Mouse (Mus musculus) right cerebral cortex, postnatal 4 days (tissue): ENCODE results near the gene Zmiz1.

Experiments used
- DNase-seq: peaks from one replicate; pipeline ENCODE4 v3.0.0-alpha.2; 2022

The Zmiz1 gene

GRCm38 (mm10) chr14:25493301-25494241, 34.6 kb downstream of the Zmiz1 start:
- DNase-seq: no peak

DNA sequence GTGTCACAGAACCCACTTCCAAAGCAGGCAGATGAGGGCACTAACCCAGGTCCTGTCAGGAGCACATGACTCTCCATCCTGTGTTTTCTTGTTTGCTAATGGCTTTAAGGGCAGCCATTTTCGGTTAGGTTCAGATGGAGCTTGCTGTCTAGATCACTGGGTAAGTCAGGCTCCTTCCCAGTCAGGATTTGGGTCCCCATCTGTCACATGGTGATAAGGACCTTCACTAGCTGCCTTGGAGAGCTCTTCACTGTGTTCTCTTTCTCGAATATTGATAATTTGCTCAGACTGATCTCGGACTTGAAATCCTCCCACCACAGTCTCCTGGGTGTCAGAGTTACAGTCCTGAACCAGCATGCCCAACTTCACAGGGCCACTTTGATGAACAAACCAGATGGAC, 35.8 kb downstream of the Zmiz1 start:
- DNase-seq: no peak

DNA sequence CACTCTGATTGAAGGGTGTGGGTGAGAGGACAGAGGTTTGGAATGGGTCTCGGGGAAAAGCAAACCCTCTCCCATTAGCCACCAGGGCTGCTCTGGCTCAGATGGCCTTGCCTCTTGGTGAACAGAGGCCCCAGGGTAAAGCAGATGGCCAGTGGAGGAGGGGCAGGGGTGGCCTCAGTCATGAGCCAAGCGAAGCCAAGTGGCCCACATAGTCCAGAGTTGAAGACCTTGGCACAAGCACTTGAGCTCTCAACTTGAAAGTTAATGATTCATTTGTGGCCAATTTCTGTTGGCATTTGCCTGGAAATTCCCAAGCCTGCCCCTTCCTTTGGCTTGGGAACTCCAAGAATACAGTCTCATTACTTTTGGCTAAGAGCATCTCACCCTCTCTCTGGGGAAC, 37.1 kb downstream of the Zmiz1 start:
- DNase-seq: no peak

- DNase-seq: no peak
These were observed 38.0 kb downstream of the Zmiz1 start for GRCm38 (mm10) chr14:25496989-25497388.

DNA sequence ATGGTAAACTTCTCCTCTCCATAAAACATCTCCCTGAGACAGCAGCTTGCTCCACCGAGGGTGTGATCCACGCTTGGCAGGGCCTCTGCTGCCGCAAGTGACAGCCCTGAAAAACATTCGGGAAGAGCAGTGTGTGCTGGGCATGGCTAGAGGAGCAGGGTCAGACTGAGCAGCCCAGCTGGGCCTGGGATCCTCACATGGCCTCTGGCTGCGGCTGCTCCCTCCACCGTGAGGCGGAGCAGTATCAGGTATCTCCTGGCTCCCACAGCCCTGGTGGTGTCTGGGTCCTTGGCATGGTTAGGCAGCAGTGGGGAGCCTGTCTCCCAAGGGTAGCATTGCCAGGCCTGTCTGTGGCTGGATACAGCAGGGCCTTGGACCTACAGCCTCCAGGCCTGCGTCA, 38.6 kb downstream of the Zmiz1 start:
- peak; percentile 34 for DNase-seq

GRCm38 (mm10) chr14:25498367-25498766, 39.4 kb downstream of the Zmiz1 start:
- no peak for DNase-seq

DNA sequence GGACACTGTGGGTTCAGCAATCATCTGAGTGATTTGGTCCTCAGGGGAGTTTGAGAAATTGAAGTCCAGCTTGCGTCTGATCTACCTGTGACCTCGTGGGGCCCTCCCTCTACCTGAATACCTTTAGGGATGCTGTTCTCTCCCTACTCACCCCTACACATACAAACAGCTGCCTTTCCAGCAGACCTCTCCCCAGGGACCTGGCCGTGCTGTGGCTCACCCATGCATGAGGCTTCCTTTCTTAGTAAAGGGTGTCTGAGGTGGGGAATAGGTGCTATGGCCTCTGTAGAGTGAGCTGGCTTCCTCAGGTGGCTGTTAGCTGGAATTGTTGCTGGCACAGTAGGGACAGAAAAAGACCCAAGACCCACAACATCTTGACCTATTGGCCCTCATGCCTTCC, 40.5 kb downstream of the Zmiz1 start:
- no peak for DNase-seq

- DNase-seq: no peak
These were observed 41.6 kb downstream of the Zmiz1 start for GRCm38 (mm10) chr14:25500511-25501120.

DNA sequence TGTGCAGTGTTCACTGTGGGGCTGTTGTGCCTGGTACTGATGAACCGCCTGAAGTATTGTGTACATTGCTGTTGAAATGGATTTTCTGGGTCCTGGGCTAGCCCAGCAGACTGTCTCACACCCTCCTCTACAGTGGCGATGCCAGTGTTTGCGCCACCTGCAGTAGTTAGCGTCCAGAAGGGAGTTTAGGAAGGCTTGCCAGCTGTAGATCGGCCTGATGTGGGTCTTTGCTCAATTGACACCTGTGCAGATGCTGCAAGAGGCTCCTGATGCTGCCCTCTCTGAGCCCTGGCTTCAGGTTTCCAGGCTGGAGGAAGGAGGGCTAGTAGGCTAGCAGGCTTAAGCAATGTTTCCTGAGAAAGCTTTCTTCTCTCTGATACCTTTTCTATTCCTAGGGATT, 42.5 kb downstream of the Zmiz1 start:
- no peak for DNase-seq

GRCm38 (mm10) chr14:25502355-25502754, 43.4 kb downstream of the Zmiz1 start:
- DNase-seq: no peak

DNA sequence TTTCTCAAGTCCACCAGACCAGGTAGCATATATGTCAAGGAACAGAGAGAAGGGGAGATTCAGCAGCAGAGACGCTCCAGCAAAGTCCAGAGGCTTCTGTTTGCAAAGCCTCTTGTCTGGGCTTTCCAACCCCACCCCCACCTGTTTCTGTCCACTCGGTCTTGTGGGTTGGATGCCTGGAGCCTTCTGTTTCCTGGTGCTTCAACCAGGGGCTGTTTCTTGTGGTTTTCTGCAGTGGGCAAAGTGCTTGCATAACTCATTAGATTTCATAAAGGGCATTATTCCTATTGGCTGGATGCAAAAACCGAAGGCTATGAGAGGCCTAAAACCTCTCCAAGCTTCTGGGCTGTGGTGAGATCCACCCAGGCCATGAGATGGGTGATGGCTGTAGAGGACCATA, 45.3 kb downstream of the Zmiz1 start:
- no peak for DNase-seq

DNA sequence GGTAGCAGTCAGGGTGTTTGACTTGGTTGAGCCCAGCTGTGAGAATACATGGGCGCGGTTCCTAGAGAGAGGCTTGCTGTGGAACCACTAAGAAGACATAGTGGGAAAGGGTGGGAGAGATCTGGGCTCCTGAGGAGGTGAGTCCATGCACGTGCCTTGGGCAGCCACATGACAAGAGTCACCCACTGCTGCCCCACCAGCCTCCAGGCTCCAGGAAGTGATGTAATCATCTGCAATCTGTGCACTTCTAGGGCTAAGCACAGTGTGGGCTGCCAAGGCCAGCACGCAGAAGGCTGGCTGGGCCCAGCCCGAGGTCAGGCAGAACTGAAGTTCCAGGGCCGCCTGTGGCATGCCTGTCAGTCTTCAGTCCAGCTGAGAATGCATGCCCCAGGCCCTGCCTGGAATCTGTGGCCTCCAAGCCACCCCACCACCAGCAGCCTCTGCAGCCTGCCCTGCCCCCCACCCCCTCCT, 46.3 kb downstream of the Zmiz1 start:
- no peak for DNase-seq

GRCm38 (mm10) chr14:25508111-25508756, 49.2 kb downstream of the Zmiz1 start:
- DNase-seq: no peak

- no peak for DNase-seq
These were observed 49.8 kb downstream of the Zmiz1 start for GRCm38 (mm10) chr14:25508757-25509139.

GRCm38 (mm10) chr14:25509450-25510129, 50.6 kb downstream of the Zmiz1 start:
- DNase-seq: no peak

DNA sequence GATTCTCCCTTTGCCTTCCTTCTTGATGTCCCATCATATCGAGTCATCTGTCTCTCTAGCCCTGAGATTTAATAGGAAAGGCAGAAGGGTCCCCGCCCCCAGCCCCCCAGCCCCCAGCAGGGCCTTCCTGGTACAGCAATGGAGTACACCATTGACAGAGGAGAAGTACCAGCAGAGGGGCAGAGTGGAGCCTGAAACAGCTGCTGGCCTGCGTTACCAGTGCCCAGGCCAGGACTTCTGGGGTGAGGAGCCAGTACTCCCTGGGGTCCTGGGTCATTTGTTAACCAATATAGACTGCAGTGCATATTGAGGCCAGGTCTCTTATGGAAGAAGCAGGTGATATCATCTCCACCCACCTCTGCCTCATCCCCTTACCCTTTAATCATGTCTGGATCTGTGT, 51.4 kb downstream of the Zmiz1 start:
- no peak for DNase-seq

GRCm38 (mm10) chr14:25510987-25511386, 52.0 kb downstream of the Zmiz1 start:
- no peak for DNase-seq

DNA sequence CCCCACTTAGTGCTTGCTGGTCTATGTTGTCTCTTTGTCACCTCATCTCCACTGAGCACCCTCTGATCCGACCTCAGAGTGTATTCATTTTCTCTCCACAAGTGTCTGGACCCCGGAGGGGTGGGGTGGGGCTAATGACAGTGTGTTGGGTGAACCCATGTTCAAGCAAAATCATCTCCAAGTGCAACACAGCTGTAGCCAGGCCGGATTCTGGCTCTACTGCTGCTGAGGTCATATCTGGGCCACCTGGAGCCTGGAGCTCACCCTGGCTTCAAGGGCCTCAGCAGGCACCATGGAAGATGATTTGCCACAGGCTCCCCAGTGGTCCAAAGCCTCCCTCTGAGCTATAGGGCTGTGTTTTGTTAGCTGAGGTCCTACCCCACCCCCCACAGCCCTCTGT, 52.6 kb downstream of the Zmiz1 start:
- DNase-seq: no peak

DNA sequence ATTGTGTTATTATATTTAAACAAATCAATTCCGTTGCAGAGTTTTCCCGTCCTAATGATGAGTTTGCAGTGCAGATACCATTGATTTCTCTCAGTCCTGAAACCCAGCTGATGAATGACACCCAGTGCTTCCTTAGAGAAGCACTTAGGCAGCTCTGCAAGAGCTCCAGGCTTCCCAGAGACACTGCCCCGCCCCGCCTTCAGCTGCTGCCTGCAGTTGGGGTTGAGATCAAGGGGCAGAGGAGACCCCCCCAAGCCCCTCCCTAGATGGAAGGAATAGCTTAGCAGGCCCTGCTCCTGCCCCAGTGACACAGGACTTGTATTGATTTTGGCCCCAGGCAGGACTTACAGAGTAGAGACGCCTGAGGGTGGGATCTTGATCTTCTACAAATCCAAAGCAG, 53.0 kb downstream of the Zmiz1 start:
- no peak for DNase-seq

GRCm38 (mm10) chr14:25512803-25513202, 53.8 kb downstream of the Zmiz1 start:
- DNase-seq: no peak

DNA sequence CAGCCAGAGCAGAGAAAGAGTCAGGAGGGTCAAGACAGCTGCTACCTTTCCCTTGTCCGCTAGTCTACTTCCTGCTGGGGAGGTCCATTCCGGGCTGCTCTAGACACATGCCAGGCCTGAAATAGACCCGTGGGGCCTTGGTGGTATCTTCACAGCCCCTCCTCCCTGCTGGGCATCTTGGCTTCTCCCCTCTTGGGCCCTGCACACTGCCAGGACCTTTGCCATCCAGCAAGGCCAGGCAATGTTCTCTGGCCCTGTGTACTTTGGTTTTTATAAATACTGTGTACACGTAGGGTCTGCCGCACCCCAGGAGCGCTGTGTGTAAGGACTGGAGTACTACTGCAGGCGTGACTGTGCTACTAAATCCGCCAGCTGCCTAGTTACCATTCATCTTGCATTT, 54.5 kb downstream of the Zmiz1 start:
- DNase-seq: no peak

GRCm38 (mm10) chr14:25514943-25515512, 56.0 kb downstream of the Zmiz1 start:
- no peak for DNase-seq

DNA sequence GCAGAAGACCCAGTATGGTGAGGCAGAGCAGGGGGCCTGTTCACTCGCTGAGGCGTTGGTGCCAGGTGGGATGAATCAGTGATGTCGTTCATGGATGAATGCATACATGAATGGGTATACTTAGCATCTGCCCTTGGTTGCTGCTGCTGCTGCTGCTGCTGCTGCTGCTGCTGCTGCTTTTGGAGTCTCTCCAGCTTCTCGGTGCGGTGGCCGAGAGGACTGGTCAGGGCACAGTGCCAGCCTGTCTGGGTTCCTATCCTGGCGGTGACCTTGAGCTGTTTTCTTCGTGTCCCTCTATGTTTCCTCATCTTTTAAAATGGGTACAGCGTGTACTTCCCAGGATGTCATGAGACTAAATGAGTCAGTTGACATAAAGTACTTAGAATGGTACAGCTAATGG, 56.9 kb downstream of the Zmiz1 start:
- peak; percentile 36 for DNase-seq
